Mouse (Mus musculus): Measurements from ENCODE around the gene Gps1.
A peak's percentile ranks its signal among the peaks of the same experiment; 100 is the strongest.
"Not testable (repeated sequence)": the region's sequence is repeated elsewhere in the genome, so short reads cannot be mapped to it uniquely, and the experiment has no call there.

Gps1 gene

DNA sequence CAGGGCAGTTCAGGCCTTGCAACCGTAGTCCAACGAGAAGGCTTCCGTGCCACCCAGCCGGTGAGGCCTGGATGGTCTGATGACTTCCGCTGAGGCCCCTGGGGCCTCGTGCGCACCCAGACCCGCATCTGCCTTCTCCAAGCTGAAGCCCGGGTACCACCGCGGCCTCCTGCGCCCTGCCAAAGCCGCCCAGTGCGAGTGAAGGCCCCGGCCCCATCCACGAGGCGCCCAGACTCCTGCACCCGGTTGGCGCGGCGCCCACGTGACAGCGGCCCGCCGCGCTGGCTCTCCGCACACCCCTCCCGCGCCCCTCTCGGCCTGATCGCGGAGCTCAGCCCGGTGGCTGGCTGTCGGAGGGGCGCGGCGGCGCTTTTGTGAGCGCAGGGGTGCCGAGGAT lies 39.5 kb downstream of the Gps1 start:
- no peak for DNase-seq

- DNase-seq, result peak; percentile 96 to 98
Observed at GRCm38 (mm10) chr11:120823956-120824786, 40.1 kb downstream of the Gps1 start, which contains the start of gene Fasn. Gene Fasn (minus strand): TSS chr11:120824547.

- DNase-seq, result no peak
Observed at GRCm38 (mm10) chr11:120824787-120825288, 40.8 kb downstream of the Gps1 start.

GRCm38 (mm10) chr11:120825289-120825863 lies 41.3 kb downstream of the Gps1 start:
- DNase-seq, result no peak

DNA sequence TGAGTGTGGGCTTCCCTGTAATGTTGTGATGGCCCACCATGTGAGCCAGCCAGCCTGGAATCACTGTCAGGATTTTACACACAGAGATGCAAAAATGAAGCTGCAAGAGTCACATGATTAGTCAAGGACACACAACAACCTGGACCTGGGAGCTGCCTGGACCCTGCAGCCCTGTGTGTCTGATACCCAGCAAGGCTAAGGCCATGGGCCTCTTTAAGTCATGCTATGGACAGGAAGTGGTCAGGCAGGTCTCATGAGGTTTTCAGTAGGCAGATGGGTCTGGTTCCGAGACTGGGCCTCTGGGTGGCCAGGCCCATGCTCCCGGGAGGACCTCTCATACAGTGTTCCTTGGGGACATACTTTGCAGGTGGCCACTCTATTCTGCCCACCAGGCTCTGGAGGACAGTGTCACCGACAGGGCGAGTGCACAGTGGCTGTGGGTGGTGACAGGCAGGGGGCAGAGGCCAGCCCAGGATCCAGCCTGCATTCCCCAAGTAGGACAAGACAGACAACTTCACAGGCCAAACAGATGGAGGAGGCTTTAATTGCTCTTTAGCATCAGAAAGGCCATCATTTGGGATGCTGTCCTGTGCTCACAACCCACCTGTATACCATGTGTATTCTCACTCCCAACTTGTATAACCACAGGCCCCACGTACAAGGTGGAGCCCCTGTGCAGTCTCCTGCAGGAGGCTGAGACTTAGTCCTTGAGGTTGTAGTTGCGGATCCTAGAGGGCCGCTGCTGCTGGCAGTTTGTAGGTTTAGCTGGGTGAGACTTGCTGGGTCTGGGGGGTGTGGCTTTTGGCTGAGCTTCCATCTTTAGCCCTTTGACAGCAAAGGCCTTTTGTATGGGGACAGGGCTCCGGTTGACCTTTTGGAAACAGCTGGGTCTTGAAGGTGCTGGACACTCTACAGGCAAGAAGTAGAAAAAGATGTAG lies 42.2 kb downstream of the Gps1 start:
- no peak for DNase-seq

GRCm38 (mm10) chr11:120828416-120828815 lies 44.3 kb downstream of the Gps1 start:
- DNase-seq, result no peak

GRCm38 (mm10) chr11:120829757-120830532 lies 45.9 kb downstream of the Gps1 start:
- DNase-seq, result no peak

- no peak for DNase-seq
Observed at GRCm38 (mm10) chr11:120830686-120831085, 46.6 kb downstream of the Gps1 start.

DNA sequence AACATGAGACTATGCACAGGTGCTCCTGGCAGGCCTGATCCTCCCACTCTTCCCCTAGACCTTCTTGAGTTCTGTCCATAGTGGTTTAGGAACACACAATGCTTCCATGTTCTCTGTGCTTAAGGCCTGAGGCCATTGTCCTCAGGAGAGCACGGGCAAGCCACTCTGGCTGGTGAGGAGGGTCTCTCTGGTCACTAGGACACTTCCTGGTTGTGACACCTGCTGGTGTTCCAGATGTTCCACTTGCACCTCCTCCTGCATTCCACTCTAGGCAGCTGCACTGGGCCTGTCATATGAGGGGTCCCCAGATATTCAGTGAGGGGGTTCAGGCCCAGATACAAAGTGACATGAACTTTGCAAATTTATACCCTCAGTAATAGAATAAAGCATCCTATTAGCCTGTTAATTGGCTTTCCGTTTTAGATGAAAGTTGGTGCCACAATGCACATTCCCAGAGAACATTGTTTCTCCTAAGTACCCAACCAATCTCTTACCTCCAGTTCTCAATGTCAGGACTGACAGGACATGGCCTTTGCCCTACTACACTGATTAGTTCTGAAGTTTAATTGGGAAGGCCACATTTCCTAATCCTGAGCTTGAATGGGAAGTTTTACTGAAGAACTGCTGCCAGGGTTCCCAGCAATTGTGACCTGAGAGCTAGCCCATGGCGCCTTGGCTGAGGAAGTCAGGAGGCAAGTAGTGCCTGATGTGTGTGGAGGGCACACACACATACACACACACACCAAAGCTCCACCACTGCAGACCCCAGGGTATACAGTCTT lies 47.8 kb downstream of the Gps1 start:
- DNase-seq, result no peak

GRCm38 (mm10) chr11:120832962-120833361 lies 48.9 kb downstream of the Gps1 start:
- not testable (repeated sequence) for DNase-seq

- DNase-seq, result no peak
Observed at GRCm38 (mm10) chr11:120833555-120834280, 49.6 kb downstream of the Gps1 start.
